Mouse (Mus musculus): ENCODE results near the gene Uevld. TPM values are rescaled to one million over a fixed set of nuclear protein-coding genes. Genes with fewer than 3 reads are reported as not detected.

Gene Uevld
- polyA plus RNA-seq (2014; fragmentation: Illumina TruSeq; extraction: RNeasy Lipid Tissue Mini Kit (QIAGEN cat#74804); ENCODE audit: low read depth, low replicate concordance), result 36.5 TPM

DNA sequence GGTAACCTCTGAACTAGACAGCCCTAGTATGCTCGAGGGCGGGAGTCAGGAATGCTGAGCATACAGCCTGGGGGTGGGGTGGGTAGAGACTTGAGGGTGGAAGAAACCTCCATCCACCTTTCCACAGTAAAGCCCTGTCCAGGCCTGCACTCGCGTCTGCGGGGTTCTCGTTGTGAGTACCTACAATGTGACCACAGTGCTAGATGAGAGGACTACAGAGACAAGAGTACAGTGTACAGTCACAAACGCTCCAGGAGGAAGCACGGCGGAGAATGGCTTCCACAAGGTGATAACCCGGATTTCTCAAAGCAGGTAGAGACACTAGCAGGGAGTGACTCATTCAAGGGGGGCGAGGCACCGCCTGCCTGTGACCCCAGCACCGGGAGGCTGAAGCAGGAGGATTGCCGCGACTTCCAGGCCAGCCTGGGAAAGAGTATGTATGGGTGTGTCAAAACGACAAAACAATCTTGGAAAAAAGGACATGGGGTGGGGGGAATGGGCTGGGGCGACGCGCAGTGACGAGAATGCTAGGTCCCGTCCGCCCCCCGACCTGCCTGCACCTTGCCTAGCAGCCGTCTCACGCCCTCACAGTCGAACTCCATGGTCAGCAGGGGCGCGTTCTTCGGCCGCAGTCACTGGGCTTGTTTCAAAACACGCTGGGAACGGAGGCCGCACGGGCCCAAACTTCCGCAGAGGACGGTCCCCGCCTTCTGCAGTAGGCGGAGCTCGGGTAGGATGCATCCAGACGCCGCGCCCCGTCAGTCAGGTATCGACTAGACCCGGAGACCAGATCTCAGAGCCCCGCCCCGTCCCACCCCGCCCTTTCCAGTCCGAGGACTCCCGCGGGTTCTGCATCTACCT lies at the start of gene Uevld:
TSS of gene Uevld (minus strand) at position 697 of the 861 bp plus-strand sequence.

DNA sequence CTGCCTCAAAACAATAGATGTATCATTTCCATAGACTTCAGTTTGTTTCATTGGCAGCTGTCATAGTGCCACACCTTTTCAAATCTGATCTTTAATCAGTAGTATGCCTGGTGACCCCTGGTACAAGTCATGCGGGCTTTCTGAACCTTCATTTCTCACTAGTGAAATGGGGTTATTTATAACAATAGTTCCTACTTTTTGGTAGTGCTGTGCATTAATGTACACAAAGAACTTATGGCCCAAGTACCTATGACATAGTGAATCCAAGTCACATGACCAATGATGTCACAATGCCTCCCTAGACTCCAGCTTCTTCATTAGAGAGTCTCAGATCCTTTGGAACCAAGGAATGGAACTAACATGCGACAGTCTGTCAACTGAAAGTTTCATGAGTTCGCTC lies 25.0 kb upstream of the Uevld start, which contains the start of gene Gm9999:
TSS of gene Gm9999 (plus strand) at position 301 of the 400 bp plus-strand sequence.

DNA sequence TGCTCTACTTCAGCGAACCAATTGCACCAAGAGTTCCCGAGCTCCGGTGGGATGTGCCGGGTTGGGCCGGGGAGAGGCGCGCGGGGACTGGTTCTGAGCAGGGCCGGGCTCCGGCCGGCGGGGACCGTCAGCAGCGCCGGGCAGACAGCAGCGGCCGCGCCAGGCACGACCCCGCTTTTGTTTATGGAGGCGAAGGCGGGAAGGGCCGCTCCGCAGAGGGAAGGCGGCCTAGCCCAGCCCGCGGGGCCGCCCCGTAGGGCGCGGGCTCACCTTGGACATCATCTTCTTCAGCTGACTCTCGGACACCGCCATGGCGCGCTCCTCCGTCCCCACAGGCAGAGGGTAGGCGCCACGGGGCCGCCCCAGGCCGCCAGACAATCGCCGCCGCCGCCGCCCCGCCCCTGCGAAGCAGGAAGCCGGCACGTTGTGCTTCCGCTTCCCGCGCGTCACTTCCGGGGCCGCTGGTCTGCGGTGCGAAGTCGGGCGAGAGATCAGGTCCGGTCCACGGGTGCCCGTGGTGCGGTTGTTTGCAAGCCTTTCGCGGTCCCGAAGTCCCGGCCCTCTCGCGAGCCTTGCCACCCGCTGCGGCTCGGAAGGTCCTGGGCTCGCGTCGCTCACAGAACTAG lies 38.7 kb downstream of the Uevld start, which contains the start of gene Tsg101:
TSS of gene Tsg101 (minus strand) at position 419 of the 626 bp plus-strand sequence.

Other genes with a start within 250 kb of the Uevld start
- gene Saal1, start 247.8 kb downstream of the Uevld start, polyA plus RNA-seq (2014; fragmentation: Illumina TruSeq; extraction: RNeasy Lipid Tissue Mini Kit (QIAGEN cat#74804); ENCODE audit: low read depth, low replicate concordance), result 5.0 TPM
- 5.0 TPM for gene Saa3, start 242.8 kb downstream of the Uevld start, polyA plus RNA-seq (2014; fragmentation: Illumina TruSeq; extraction: RNeasy Lipid Tissue Mini Kit (QIAGEN cat#74804); ENCODE audit: low read depth, low replicate concordance)
- gene Saa4, start 225.9 kb downstream of the Uevld start, polyA plus RNA-seq (2014; fragmentation: Illumina TruSeq; extraction: RNeasy Lipid Tissue Mini Kit (QIAGEN cat#74804); ENCODE audit: low read depth, low replicate concordance), result not detected
- gene Saa1, start 215.5 kb downstream of the Uevld start, polyA plus RNA-seq (2014; fragmentation: Illumina TruSeq; extraction: RNeasy Lipid Tissue Mini Kit (QIAGEN cat#74804); ENCODE audit: low read depth, low replicate concordance), result 841 TPM
- gene Saa2, start 206.7 kb downstream of the Uevld start, polyA plus RNA-seq (2014; fragmentation: Illumina TruSeq; extraction: RNeasy Lipid Tissue Mini Kit (QIAGEN cat#74804); ENCODE audit: low read depth, low replicate concordance), result not detected
- gene Hps5, start 162.5 kb downstream of the Uevld start, polyA plus RNA-seq (2014; fragmentation: Illumina TruSeq; extraction: RNeasy Lipid Tissue Mini Kit (QIAGEN cat#74804); ENCODE audit: low read depth, low replicate concordance), result 83.2 TPM
- gene Gtf2h1, start 162.4 kb downstream of the Uevld start, polyA plus RNA-seq (2014; fragmentation: Illumina TruSeq; extraction: RNeasy Lipid Tissue Mini Kit (QIAGEN cat#74804); ENCODE audit: low read depth, low replicate concordance), result 108 TPM
- 321 TPM for gene Ldha, start 117.1 kb downstream of the Uevld start, polyA plus RNA-seq (2014; fragmentation: Illumina TruSeq; extraction: RNeasy Lipid Tissue Mini Kit (QIAGEN cat#74804); ENCODE audit: low read depth, low replicate concordance)
- gene Ldhc, start 97.3 kb downstream of the Uevld start, polyA plus RNA-seq (2014; fragmentation: Illumina TruSeq; extraction: RNeasy Lipid Tissue Mini Kit (QIAGEN cat#74804); ENCODE audit: low read depth, low replicate concordance), result not detected
- gene Tsg101, start 38.6 kb downstream of the Uevld start, polyA plus RNA-seq (2014; fragmentation: Illumina TruSeq; extraction: RNeasy Lipid Tissue Mini Kit (QIAGEN cat#74804); ENCODE audit: low read depth, low replicate concordance), result 349 TPM
- not detected for gene Gm9999, start 25.1 kb upstream of the Uevld start, polyA plus RNA-seq (2014; fragmentation: Illumina TruSeq; extraction: RNeasy Lipid Tissue Mini Kit (QIAGEN cat#74804); ENCODE audit: low read depth, low replicate concordance)
- 58.1 TPM for gene Spty2d1, start 49.9 kb upstream of the Uevld start, polyA plus RNA-seq (2014; fragmentation: Illumina TruSeq; extraction: RNeasy Lipid Tissue Mini Kit (QIAGEN cat#74804); ENCODE audit: low read depth, low replicate concordance)
- not detected for gene Tmem86a, start 92.1 kb upstream of the Uevld start, polyA plus RNA-seq (2014; fragmentation: Illumina TruSeq; extraction: RNeasy Lipid Tissue Mini Kit (QIAGEN cat#74804); ENCODE audit: low read depth, low replicate concordance)
- not detected for gene Ptpn5, start 175.2 kb upstream of the Uevld start, polyA plus RNA-seq (2014; fragmentation: Illumina TruSeq; extraction: RNeasy Lipid Tissue Mini Kit (QIAGEN cat#74804); ENCODE audit: low read depth, low replicate concordance)
- not detected for gene Mrgpra6, start 246.4 kb upstream of the Uevld start, polyA plus RNA-seq (2014; fragmentation: Illumina TruSeq; extraction: RNeasy Lipid Tissue Mini Kit (QIAGEN cat#74804); ENCODE audit: low read depth, low replicate concordance)

Data from sigmoid colon, adult 10 weeks (tissue).